Mouse (Mus musculus): Measurements from ENCODE around the gene Ndufa13. TPM values are rescaled to one million over a fixed set of nuclear protein-coding genes. Genes with fewer than 3 reads are reported as not detected.

Ndufa13 gene
- 205 TPM for polyA plus RNA-seq (2017; shearing (Covaris generic))

DNA sequence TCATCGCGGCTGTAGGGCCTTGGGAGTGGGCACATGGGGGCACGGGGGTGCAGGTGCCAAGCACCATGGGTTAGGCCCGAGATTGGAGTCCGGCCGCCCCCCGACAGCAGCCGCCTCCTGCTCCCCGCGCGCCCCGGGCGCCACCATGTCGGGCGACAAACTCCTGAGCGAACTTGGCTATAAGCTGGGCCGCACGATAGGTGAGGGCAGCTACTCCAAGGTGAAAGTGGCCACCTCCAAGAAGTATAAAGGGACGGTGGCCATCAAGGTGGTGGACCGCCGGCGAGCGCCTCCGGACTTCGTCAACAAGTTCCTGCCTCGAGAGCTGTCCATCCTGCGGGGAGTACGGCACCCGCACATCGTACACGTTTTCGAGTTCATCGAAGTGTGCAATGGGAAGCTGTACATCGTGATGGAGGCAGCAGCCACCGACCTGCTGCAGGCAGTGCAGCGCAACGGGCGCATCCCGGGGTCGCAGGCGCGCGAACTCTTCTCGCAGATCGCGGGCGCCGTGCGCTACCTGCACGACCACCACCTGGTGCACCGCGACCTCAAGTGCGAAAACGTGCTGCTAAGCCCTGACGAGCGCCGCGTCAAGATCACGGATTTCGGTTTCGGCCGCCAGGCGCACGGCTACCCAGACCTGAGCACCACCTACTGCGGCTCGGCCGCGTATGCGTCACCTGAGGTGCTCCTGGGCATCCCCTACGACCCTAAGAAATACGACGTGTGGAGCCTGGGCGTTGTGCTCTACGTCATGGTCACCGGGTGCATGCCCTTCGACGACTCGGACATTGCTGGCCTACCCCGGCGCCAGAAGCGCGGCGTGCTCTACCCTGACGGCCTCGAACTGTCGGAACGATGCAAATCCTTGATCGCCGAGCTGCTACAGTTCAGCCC is at the start of gene Ndufa13, which contains the start of the genes Tssk6 and Yjefn3:
Ndufa13 (minus strand) TSS at position 396 of the 900 bp plus-strand sequence.
Tssk6 (plus strand) TSS at position 22 of the 900 bp plus-strand sequence.
Yjefn3 (minus strand) TSS at position 550 of the 900 bp plus-strand sequence.

DNA sequence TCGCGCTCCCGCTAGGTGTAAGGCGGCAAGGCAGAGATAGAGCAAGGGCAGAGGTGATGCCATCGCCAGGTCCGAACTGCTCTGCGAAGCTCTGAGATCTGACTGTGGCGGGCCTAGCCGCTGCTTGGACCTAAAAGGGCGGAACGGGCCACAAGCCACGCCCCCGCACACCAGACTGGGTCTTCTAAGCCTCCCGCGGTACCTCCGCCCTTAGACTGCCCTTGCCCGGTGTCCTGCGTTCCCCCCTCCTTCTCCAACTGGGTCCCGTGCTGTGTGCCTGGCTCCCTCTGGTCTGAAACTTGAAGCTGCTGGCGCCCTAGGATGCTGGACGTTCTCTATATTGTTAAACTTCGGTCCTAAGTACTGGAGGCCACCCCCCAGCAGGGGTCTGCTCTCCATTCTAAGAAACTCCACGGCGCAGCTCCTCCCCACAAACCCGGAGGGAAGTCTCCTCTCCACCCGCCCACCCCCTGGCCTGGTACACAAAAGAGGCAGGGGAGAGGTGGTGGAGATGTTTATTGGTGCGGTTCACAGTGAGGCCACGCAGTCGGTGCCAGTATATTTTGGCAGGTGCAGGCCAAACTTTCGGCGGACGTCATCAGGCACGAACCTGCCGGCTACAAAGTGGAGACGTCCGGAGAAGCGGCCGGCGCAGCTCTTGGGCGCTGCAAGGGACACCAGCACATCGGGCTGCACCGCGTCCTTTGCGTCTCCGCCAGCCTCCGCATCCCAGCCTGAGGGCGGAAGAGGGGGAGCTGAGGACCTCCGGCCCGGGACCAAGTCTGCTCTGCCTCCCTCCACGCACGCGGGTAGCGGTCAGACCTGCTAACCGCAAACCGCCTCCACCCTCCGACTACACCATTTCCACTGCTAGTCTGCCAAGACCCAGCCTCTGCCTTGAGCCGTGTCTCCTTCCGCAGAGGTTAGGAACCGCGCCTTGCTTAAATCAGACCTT is 14.8 kb downstream of the Ndufa13 start, which contains the start of gene Cilp2:
Cilp2 (minus strand) TSS at position 399 of the 955 bp plus-strand sequence.

Other genes starting within 250 kb of the Ndufa13 start
- 0.37 TPM for gene Zfp964, start 248.1 kb downstream of the Ndufa13 start, polyA plus RNA-seq (2017; shearing (Covaris generic))
- gene Zfp869, start 191.8 kb downstream of the Ndufa13 start, polyA plus RNA-seq (2017; shearing (Covaris generic)): 59.3 TPM
- gene Zfp963, start 152.6 kb downstream of the Ndufa13 start, polyA plus RNA-seq (2017; shearing (Covaris generic)): 10.9 TPM
- gene Gm20422, start 127.7 kb downstream of the Ndufa13 start, polyA plus RNA-seq (2017; shearing (Covaris generic)): not detected
- 20.3 TPM for gene Atp13a1, start 111.4 kb downstream of the Ndufa13 start, polyA plus RNA-seq (2017; shearing (Covaris generic))
- gene Zfp866, start 111.4 kb downstream of the Ndufa13 start, polyA plus RNA-seq (2017; shearing (Covaris generic)): 33.3 TPM
- gene Gmip, start 93.9 kb downstream of the Ndufa13 start, polyA plus RNA-seq (2017; shearing (Covaris generic)): 167 TPM
- gene Lpar2, start 80.1 kb downstream of the Ndufa13 start, polyA plus RNA-seq (2017; shearing (Covaris generic)): 0.61 TPM
- 26.4 TPM for gene Pbx4, start 70.1 kb downstream of the Ndufa13 start, polyA plus RNA-seq (2017; shearing (Covaris generic))
- gene Cilp2, start 14.9 kb downstream of the Ndufa13 start, polyA plus RNA-seq (2017; shearing (Covaris generic)): not detected
- gene Tssk6, start 374 bp downstream of the Ndufa13 start, polyA plus RNA-seq (2017; shearing (Covaris generic)): 1.6 TPM
- 1.1 TPM for gene Yjefn3, start 154 bp upstream of the Ndufa13 start, polyA plus RNA-seq (2017; shearing (Covaris generic))
- 24.7 TPM for gene Gatad2a, start 93.8 kb upstream of the Ndufa13 start, polyA plus RNA-seq (2017; shearing (Covaris generic))
- gene Mau2, start 140.2 kb upstream of the Ndufa13 start, polyA plus RNA-seq (2017; shearing (Covaris generic)): 41.9 TPM
- 68.9 TPM for gene Sugp1, start 140.3 kb upstream of the Ndufa13 start, polyA plus RNA-seq (2017; shearing (Covaris generic))
- gene Tm6sf2, start 170.4 kb upstream of the Ndufa13 start, polyA plus RNA-seq (2017; shearing (Covaris generic)): 1.3 TPM
- not detected for gene Hapln4, start 180.9 kb upstream of the Ndufa13 start, polyA plus RNA-seq (2017; shearing (Covaris generic))
- not detected for gene Ncan, start 218.3 kb upstream of the Ndufa13 start, polyA plus RNA-seq (2017; shearing (Covaris generic))
- gene Nr2c2ap, start 228.8 kb upstream of the Ndufa13 start, polyA plus RNA-seq (2017; shearing (Covaris generic)): 54.8 TPM
- gene Rfxank, start 236.6 kb upstream of the Ndufa13 start, polyA plus RNA-seq (2017; shearing (Covaris generic)): 41.2 TPM
- gene Borcs8, start 236.9 kb upstream of the Ndufa13 start, polyA plus RNA-seq (2017; shearing (Covaris generic)): 97.8 TPM
- 2.6 TPM for gene Mef2b, start 237.2 kb upstream of the Ndufa13 start, polyA plus RNA-seq (2017; shearing (Covaris generic))